Mouse (Mus musculus) erythroblast, embryonic 14.5 days (primary cell): ENCODE measurements at regions not wholly inside any gene's neighbourhood (a gene's known extent, or its start where the extent isn't known, plus 50 kb on each side); places are given as distances from the start of the nearest gene placed in this dataset.

Source experiments
- GATA1 ChIP-seq: IDR thresholded peaks from 2 replicates; pipeline ENCODE4 v1.6.1; 2012; ENCODE audit warnings: low read length, inconsistent platforms, mixed read lengths
- TAL1 ChIP-seq: IDR thresholded peaks from 3 replicates; pipeline ENCODE4 v1.6.1; 2012; ENCODE audit warnings: low read length, inconsistent platforms, mixed read lengths

DNA sequence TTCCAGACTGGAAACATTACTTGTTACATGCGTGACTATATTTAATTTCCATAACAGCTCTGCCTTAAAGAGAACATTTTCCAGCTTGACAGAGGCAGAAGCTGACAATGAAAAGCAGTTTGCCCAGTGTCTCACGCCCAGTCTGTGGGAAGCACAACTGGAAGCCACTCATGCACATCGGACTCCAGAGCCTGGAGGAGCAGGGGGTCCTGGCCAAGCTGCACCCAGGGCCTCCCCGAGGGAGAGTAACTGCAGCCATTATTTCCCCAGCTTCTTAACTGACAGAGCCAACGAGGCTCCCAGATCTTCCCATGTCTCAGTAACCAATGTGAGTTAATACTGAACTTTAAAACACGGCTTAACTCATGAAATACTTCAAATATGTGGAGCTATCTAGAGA, 223.5 kb downstream of the Opa1 start:
- no peak for TF ChIP-seq TAL1
- no peak for TF ChIP-seq GATA1
